Mouse (Mus musculus): ENCODE results near the gene Tmem102.

Tmem102 gene

GRCm38 (mm10) chr11:69787306-69787705 is 18.1 kb downstream of the Tmem102 start:
- DNase-seq (ENCODE audit: low read depth), result no peak

DNA sequence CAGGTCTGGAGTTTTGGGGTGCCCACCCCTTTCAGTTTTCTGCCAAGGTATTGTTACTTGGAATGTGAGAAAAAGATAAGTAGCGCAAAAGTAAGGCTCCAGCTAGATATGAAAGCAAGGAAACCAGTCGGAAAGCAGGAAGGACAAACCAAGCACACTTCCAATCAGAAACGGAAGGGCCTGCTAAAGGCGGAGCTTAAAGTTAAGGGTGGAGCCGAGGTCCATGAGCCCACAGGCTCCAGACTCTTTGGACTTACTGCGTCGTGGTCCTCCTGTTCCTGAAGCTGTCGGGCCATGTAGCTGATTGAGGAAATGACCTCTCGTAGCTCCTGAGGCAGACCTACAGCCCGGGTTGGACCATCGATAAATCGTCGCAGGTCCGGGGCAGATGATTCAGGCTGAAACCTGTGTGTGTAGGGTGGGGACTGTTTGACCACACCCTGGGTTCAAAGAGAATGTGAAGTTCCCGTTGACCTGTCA is 20.6 kb downstream of the Tmem102 start:
- no peak for DNase-seq (ENCODE audit: low read depth)

GRCm38 (mm10) chr11:69781828-69782227 is 23.6 kb downstream of the Tmem102 start:
- DNase-seq (ENCODE audit: low read depth), result no peak

DNA sequence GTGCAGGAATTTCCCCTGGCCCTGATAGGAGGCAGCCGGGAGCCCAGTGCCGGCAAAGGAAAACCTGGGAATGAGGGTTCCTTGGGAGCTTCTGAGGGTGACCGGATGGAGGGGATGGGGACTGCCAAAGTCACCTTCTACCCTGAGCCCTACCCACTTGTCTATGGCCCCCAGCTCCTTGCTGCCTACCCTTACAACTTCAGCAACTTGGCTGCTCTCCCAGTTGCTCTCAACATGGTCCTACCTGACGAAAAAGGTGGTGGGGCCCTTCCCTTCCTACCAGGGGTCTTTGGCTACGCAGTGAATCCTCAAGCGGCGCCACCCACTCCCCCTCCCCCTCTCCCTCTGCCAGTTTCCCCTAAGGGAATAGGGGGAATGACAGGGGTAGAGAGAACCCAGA is 26.4 kb downstream of the Tmem102 start:
- no peak for DNase-seq (ENCODE audit: low read depth)

DNA sequence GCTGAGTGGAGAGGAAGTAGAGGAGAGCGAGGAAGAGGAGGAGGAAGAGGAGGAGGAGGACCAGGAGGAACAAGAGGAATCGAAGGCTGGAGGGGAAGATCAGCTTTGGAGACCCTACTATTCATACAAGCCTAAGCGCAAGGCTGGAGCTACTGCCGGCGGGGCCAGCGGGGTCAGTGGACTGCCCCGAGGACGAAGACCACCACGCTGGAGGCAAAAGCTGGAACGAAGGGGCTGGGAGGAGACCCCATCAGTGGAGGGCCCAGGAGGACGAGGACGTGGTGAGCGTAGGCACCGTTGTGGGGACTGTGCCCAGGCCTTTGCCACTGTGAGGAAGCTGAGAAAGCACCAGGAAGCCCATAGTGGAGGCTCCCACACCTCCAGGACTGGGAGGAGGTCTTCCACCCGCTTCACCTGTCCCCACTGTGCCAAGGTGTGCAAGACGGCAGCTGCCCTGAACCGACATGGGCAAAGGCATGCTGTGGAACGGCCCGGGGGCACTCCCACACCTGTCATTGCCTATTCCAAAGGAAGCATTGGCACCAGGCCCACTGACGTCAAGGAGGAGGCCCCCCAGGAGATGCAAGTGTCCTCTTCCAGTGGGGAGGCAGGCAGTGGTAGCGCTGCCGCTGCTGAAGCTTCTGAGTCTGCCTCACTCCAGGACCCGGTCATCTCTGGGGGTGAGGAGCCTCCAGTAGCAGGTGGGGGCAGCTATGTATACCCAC is 27.0 kb downstream of the Tmem102 start:
- no peak for DNase-seq (ENCODE audit: low read depth)

DNA sequence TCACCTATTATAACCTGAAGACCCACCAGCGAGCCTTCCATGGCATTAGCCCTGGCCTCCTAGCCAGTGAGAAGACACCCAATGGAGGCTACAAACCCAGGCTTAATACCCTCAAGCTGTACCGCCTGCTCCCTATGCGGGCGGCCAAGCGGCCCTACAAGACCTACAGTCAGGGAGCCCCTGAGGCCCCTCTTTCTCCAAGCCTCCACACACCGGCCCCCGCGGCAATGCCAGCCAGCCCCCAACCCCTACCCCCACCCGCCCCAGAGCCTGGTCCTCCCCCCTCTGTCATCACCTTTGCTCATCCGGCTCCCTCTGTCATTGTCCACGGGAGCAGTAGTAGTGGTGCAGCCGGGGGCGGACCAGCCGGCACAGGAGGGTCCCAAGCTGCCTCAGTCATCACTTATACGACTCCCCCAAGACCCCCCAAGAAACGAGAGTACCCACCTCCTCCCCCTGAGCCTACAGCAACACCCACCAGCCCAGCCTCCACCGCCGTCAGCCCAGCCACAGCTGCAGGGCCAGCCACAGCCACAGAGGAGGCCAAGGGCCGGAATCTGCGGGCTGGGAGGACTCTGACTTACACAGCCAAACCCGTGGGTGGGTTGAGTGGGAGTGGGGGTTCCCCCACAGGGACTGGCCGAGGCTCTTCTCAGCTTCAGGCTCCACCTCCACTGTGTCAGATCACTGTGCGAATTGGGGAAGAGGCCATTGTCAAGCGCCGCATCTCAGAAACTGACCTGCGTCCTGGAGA is 27.7 kb downstream of the Tmem102 start:
- DNase-seq (ENCODE audit: low read depth), result no peak

DNA sequence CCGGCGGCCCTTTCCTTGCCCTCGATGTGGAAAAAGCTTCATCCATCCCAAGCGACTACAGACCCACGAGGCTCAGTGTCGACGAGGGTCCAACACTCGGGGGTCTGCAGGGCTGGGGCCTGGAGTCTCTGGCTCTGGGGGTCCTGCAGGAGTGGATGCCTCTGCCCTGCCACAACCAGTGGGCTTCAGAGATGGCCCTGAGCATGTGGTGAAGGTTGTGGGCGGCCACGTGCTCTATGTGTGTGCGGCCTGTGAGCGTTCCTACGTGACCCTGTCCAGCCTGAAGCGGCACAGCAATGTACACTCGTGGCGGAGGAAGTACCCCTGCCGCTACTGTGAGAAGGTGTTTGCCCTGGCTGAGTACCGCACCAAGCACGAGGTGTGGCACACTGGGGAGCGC is 28.9 kb downstream of the Tmem102 start:
- no peak for DNase-seq (ENCODE audit: low read depth)

GRCm38 (mm10) chr11:69775716-69776115 is 29.7 kb downstream of the Tmem102 start:
- no peak for DNase-seq (ENCODE audit: low read depth)

GRCm38 (mm10) chr11:69774961-69775360 is 30.5 kb downstream of the Tmem102 start:
- DNase-seq (ENCODE audit: low read depth), result no peak

- DNase-seq (ENCODE audit: low read depth), result no peak
These were observed 37.9 kb downstream of the Tmem102 start for GRCm38 (mm10) chr11:69767625-69767909.

DNA sequence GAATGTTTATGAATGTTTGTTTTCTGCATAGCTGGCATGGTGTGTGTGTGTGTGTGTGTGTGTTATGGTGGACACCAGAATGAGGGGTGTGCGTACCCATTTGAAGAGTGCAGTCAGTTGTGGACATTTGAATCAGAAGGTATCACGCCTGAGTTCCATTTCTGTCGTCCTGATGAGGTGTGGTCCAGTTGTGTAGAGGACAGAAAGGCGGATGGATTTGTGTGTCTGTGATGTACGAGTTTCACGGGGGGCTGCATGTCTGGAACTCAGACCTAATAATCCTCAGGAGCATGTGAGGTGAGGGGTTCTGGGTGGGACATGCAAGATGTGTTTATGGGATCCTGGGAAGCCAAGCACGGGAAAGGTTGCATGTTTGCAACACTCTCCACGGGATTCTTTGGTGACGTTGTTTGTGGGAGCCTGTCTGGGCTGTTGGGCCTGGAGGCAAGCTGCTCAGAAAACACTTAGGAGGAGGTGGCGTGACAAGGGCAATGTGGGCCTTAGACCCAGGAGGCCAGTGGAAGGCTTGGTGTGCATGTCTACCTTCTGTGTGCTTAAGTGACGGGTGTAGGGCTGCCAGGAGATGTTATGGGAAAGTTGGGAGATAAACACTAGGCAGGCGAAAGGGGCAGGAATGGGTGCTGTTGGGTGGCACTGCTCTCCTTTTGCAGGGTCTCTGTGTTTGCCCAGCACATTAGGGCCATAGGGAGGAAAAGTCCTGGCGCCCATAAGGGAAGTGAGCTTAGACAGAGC is 38.4 kb downstream of the Tmem102 start:
- no peak for DNase-seq (ENCODE audit: low read depth)

- DNase-seq (ENCODE audit: low read depth), result peak; percentile 90
These were observed 39.3 kb downstream of the Tmem102 start for GRCm38 (mm10) chr11:69766126-69766609.

- peak; percentile 80 for DNase-seq (ENCODE audit: low read depth)
These were observed 40.0 kb downstream of the Tmem102 start, which contains the start of gene Zbtb4 for GRCm38 (mm10) chr11:69765221-69766125. TSS of gene Zbtb4 (plus strand) at chr11:69765912.

DNA sequence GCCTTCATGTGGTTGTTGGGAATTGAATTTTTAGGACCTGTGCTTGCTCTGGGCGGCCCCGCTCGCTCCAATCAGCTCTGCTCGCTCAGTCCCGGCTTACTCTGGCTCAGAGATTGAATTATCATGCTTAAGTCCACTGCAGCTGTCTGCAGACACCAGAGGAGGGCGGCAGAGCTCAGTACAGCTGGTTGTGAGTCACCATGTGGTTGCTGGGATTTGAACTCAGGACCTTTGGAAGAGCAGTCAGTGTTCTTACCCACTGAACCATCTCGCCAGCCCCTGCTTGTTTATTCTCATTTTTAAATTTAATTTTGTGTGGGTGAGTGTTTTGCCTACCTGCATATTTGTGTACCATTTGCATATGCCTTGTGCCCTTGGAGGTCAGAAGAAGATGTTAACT is 41.9 kb downstream of the Tmem102 start:
- DNase-seq (ENCODE audit: low read depth), result no peak

- DNase-seq (ENCODE audit: low read depth), result peak; percentile 45
These were observed 43.6 kb downstream of the Tmem102 start, which contains the start of gene Slc35g3 for GRCm38 (mm10) chr11:69761868-69762267. TSS of gene Slc35g3 (minus strand) at chr11:69761968.

GRCm38 (mm10) chr11:69760901-69761200 is 44.6 kb downstream of the Tmem102 start:
- DNase-seq (ENCODE audit: low read depth), result no peak

GRCm38 (mm10) chr11:69760160-69760900 is 45.1 kb downstream of the Tmem102 start:
- no peak for DNase-seq (ENCODE audit: low read depth)

DNA sequence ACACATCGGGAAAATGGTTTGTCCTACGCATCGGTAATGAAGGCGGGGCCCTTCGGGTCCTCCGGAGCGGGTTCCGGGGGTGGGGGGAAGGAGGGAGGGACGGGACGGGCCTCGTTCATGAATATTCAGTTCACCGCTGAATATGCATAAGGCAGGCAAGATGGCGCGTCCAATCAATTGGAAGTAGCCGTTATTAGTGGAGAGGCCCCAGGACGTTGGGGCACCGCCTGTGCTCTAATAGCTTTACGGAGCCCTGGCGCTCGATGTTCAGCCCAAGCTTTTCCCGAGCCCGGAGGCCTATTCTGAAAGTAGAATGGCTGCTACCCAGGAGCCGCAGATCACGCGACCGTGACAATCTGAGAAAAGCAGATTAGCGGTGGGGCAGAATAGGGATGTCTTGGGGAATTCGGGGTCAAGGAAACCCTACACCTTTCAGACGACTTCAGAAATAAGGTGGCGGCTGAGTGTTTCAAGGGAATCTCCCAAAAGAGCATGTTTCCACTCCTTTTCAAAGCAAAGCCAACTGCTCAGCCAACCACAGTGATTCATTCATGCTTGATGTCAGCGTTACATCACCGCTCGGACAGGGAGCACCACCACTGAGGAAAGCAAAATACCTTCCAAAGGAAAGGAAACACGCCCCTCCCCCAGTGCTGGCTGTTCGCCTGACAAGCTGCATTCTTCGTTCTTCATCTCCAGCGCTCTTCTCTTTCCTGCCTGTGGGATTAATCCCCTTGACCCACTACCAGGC is 46.3 kb downstream of the Tmem102 start:
- peak; percentile 90 for DNase-seq (ENCODE audit: low read depth)

DNA sequence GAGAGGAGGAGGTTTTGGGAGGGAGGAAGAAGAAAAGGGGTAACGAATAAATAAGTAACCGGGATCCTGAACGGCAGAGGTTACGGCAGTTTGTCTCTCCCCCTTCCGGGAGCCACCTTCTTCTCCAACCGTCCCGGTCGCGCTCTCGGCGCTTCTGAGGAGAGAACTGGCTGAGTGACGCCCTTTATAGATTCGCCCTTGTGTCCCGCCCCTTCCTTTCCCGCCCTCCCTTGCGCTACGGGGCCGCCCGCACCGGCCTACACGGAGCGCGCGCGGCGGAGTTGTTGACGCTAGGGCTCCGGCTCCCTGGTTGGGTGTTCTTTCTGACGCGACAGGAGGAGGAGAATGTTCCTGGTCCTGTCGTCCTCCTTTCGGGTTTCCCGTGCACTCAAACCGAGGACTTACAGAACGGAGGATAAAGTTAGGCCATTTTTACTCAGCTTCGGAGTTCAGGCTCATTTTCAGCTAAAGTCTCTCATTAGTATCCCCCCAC is 46.9 kb downstream of the Tmem102 start, which contains the start of gene Polr2a:
TSS of gene Polr2a (minus strand) at position 160 of the 493 bp plus-strand sequence.
- DNase-seq (ENCODE audit: low read depth), result peak; percentile 100

DNA sequence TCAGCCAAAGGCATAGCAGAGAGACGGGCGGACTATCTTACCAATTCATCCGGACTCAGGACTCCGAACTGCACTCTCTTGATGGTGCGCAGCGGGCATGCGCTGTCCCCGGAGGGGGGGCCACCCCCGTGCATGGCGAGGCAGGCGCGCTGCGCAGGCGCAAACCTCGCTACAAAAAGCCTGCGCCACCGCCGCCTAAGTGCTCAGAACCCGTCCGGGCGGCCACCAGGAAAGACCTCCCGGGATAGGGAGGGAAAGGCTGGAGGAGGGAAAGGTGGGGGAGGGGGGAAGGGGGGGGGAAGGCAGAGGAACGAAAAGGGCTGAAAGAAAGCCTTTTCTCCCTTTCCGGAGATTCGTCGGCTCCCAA is 47.4 kb downstream of the Tmem102 start:
- peak; percentile 98 for DNase-seq (ENCODE audit: low read depth)
